Mouse (Mus musculus) G1E (cell line): ENCODE results near the gene Vps50.

Experiments used
- CTCF ChIP-seq: IDR thresholded peaks from 2 replicates; pipeline ENCODE4 v1.5.1; 2012; ENCODE audit warnings: low read depth, low read length, inconsistent platforms, mixed read lengths
- GATA1 ChIP-seq: IDR thresholded peaks from 2 replicates; pipeline ENCODE4 v1.6.1; 2012; ENCODE audit warnings: borderline replicate concordance, low read length, inconsistent platforms, mixed read lengths

- TF ChIP-seq CTCF (no peak), GATA1 (no peak)
Observed at GRCm38 (mm10) chr6:3494285-3494684, 3.9 kb upstream of the Vps50 start.
